22 mouse cellular contexts compared by ENCODE assay signal in genomic region chr4:64238196-64238740, GRCm38 (mm10).
DNase-seq lines count a peak whose midpoint lies in the region; ATAC-seq and TF ChIP-seq lines count a peak whose summit lies in the region.
"Had no signal": no experiment of that assay in that cellular context is flagged by ENCODE, and none has a peak within 500 bp of the region (broad histone marks: within the 10 kb centered on the region; RNA-seq: fewer than 3 reads in every experiment).

No protein-coding gene starts in this region.

- no peaks in the 10 kb centered on the region for H3K9me3 ChIP-seq in lung, embryonic 14.5 days (ENCODE audit: low read depth, low read length)
- H3K9me3 ChIP-seq in limb, embryonic 11.5 days (ENCODE audit: control insufficient read depth, low read length) = no peaks in the 10 kb centered on the region
- no peaks in the 10 kb centered on the region for H3K9me3 ChIP-seq in stomach, embryonic 15.5 days
- H3K9me3 ChIP-seq: embryonic facial prominence, embryonic 12.5 days; forebrain, embryonic 15.5 days; heart, embryonic 10.5 days; neural tube, embryonic 12.5 days had no signal

- peak; percentile 43 for DNase-seq in lung, embryonic 14.5 days
- no peak for DNase-seq in lung, postnatal 4 days
- peak; percentile 17 for DNase-seq in embryo, embryonic 11.5 days (ENCODE audit: low read depth, low spot score)
- DNase-seq in limb, embryonic 11.5 days (ENCODE audit: low spot score) = peak; percentile 30
- no peak for DNase-seq in spleen, postnatal 36 days (ENCODE audit: low spot score in 2 of 2)
- no peak for DNase-seq in cerebellum, adult 9-11 months
- no peak for DNase-seq in MN1 (ENCODE audit: low spot score)
- DNase-seq: adrenal gland, postnatal 10 days; cerebellum, adult 11 months; cerebellum, postnatal 25 days; gastrocnemius, postnatal 36 days; kidney, postnatal 25 days; liver; thymus, adult 2 months had no signal

- no peaks in the 10 kb centered on the region for H3K4me1 ChIP-seq in lung, embryonic 14.5 days (ENCODE audit: insufficient read depth)
- 0 out of 2 replicates have a peak, but pooled peaks cover 3% of the 10 kb centered on the region for H3K4me1 ChIP-seq in limb, embryonic 11.5 days (ENCODE audit: control insufficient read depth, insufficient read depth, low read length)
- H3K4me1 ChIP-seq in stomach, embryonic 15.5 days = no peaks in the 10 kb centered on the region
- H3K4me1 ChIP-seq: embryonic facial prominence, embryonic 12.5 days; forebrain, embryonic 15.5 days; heart, embryonic 10.5 days; neural tube, embryonic 12.5 days had no signal

- 32% methylated on average over 5 of the region's 5 CpGs for WGBS in lung, embryonic 14.5 days
- WGBS in limb, embryonic 11.5 days = 35% methylated on average over 5 of the region's 5 CpGs
- 27% methylated on average over 5 of the region's 5 CpGs for WGBS in stomach, embryonic 15.5 days

- no peak overlapping the region for H3K9ac ChIP-seq in lung, embryonic 14.5 days
- H3K9ac ChIP-seq in limb, embryonic 11.5 days (ENCODE audit: low read length) = no peak overlapping the region
- no peak overlapping the region for H3K9ac ChIP-seq in stomach, embryonic 15.5 days
- H3K9ac ChIP-seq: embryonic facial prominence, embryonic 12.5 days; forebrain, embryonic 15.5 days; neural tube, embryonic 12.5 days had no signal

- no peak overlapping the region for H3K27ac ChIP-seq in lung, embryonic 14.5 days (ENCODE audit: low read depth)
- no peak overlapping the region for H3K27ac ChIP-seq in limb, embryonic 11.5 days (replicated peaks; ENCODE audit: low read depth, low read length)
- peak overlapping the region; percentile 13; the same call in 1 of the 2 replicates for H3K27ac ChIP-seq in stomach, embryonic 15.5 days
- H3K27ac ChIP-seq: embryonic facial prominence, embryonic 12.5 days; forebrain, embryonic 15.5 days; heart, embryonic 10.5 days; macrophage; neural tube, embryonic 12.5 days had no signal

- ATAC-seq in lung, embryonic 14.5 days (ENCODE audit: insufficient read depth) = peak; percentile 65; the same call in 1 of the 2 replicates
- 0 out of 2 replicates have a peak, but pooled peaks have one; percentile 35 for ATAC-seq in limb, embryonic 11.5 days (ENCODE audit: insufficient number of reproducible peaks, low FRiP score, low TSS enrichment, low read depth)
- peak; percentile 68; the same call in 1 of the 2 replicates for ATAC-seq in stomach, embryonic 15.5 days (ENCODE audit: insufficient read depth, low FRiP score, low read depth)
- ATAC-seq: forebrain, embryonic 15.5 days; Patski had no signal

- no peak overlapping the region for H3K4me3 ChIP-seq in lung, embryonic 14.5 days (ENCODE audit: low read depth, low read length)
- H3K4me3 ChIP-seq in limb, embryonic 11.5 days (ENCODE audit: low read depth, low read length) = no peak overlapping the region
- H3K4me3 ChIP-seq in stomach, embryonic 15.5 days (replicated peaks) = no peak overlapping the region
- H3K4me3 ChIP-seq: embryonic facial prominence, embryonic 12.5 days; forebrain, embryonic 15.5 days; heart, embryonic 10.5 days; neural tube, embryonic 12.5 days had no signal

- TF ChIP-seq CTCF in lung, embryonic 14.5 days (IDR thresholded peaks at IDR 0.05; ENCODE audit: low read depth) = no peak

- no peaks in the 10 kb centered on the region for H3K36me3 ChIP-seq in lung, embryonic 14.5 days (ENCODE audit: insufficient read depth)
- H3K36me3 ChIP-seq in limb, embryonic 11.5 days (ENCODE audit: control insufficient read depth, insufficient read depth, low read length) = no peaks in the 10 kb centered on the region
- no peaks in the 10 kb centered on the region for H3K36me3 ChIP-seq in stomach, embryonic 15.5 days
- H3K36me3 ChIP-seq: embryonic facial prominence, embryonic 12.5 days; forebrain, embryonic 15.5 days; heart, embryonic 10.5 days; neural tube, embryonic 12.5 days had no signal

- H3K4me2 ChIP-seq in lung, embryonic 14.5 days = 0 out of 2 replicates have a peak overlapping the region, but pooled peaks have one; percentile 12
- no peak overlapping the region for H3K4me2 ChIP-seq in limb, embryonic 11.5 days (ENCODE audit: low read depth, severe bottlenecking)
- H3K4me2 ChIP-seq in stomach, embryonic 15.5 days = no peak overlapping the region
- H3K4me2 ChIP-seq: embryonic facial prominence, embryonic 12.5 days; forebrain, embryonic 15.5 days; midbrain, embryonic 11.5 days; neural tube, embryonic 12.5 days had no signal

- no peaks in the 10 kb centered on the region for H3K27me3 ChIP-seq in lung, embryonic 14.5 days (ENCODE audit: insufficient read depth, low read length)
- no peaks in the 10 kb centered on the region for H3K27me3 ChIP-seq in limb, embryonic 11.5 days (ENCODE audit: control insufficient read depth, insufficient read depth, low read length)
- H3K27me3 ChIP-seq in stomach, embryonic 15.5 days (replicated peaks) = no peaks in the 10 kb centered on the region
- H3K27me3 ChIP-seq: embryonic facial prominence, embryonic 12.5 days; forebrain, embryonic 15.5 days; neural tube, embryonic 12.5 days; Patski had no signal

Comparison
In these comparisons a context has a peak if more than half of its experiments do, and no peak if none do; other contexts are left out.
1. DNase-seq: peak in lung, embryonic 14.5 days (single experiment), embryo, embryonic 11.5 days (single experiment) and limb, embryonic 11.5 days (single experiment); none in lung, postnatal 4 days (0 of 2), spleen, postnatal 36 days (0 of 2), cerebellum, adult 9-11 months (single experiment) and MN1 (single experiment).
2. Peak in every context shown above with its lines, with median percentiles within 50 percentile points of each other: ATAC-seq.